Mouse (Mus musculus) left cerebral cortex, postnatal 36 days (tissue): ENCODE measurements at regions not wholly inside any gene's neighbourhood (a gene's known extent, or its start where the extent isn't known, plus 50 kb on each side); places are given as distances from the start of the nearest gene placed in this dataset.

Experiments used
- DNase-seq, 2 experiments: peaks; one replicate each; pipeline ENCODE4 v3.0.0; 2021 to 2022; ENCODE audit warnings: low spot score in 2 of 2, mixed read lengths in 1 of 2
- intact Hi-C: fragments of 180-260 bp; cut with DNase I; formaldehyde crosslinking; loops from one replicate; pipeline ENCODE4 v1.15.1; 2025

DNA sequence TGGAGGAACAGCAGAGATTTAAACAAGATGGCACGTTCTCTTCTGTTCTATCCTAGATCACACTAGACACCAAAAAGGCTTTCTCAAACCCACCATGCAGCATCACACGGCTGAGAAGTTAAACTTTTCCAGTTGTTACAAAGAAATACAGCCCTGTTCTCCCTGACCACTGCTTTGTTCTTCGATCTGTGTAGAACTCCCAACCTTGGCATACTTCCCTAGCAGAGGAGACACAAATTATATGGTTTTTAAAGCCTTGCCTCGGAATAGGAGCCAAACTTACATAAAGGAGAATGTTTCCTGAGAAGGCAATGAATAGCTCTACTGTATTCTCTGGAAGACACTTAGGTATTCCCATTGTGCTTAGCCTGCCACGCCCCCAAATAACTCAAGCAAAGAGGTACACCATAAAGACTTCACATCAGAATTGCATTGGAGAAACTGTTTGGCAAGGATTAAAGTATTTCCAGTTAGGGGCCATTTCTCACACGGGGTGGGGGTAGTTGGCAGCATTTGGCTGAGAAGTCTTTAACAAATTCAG lies 114.1 kb upstream of the Ccdc122 start:
- intact Hi-C loops, result no loop called here
- DNase-seq, result no peak

DNA sequence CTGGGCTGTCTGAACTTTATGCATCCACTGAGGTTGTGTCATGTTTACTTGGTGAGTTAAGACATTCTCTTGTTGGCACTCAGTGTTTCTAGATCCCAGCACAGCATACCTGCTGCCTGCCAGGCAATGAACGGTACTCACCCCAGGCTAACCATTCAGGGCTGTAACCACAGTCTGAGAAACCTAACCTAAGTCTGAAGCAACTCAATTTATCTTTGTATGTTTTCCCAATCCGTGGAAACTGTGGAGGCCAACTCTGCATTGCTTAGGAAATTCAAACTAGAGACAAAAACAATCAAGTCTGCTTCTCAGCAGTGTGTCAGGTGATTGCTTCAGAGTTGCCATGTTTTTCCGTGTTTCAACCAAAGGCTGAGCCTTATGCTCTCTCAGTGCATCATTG lies 118.5 kb upstream of the Ccdc122 start:
- DNase-seq, result no peak
- intact Hi-C loops, result no loop called here

DNA sequence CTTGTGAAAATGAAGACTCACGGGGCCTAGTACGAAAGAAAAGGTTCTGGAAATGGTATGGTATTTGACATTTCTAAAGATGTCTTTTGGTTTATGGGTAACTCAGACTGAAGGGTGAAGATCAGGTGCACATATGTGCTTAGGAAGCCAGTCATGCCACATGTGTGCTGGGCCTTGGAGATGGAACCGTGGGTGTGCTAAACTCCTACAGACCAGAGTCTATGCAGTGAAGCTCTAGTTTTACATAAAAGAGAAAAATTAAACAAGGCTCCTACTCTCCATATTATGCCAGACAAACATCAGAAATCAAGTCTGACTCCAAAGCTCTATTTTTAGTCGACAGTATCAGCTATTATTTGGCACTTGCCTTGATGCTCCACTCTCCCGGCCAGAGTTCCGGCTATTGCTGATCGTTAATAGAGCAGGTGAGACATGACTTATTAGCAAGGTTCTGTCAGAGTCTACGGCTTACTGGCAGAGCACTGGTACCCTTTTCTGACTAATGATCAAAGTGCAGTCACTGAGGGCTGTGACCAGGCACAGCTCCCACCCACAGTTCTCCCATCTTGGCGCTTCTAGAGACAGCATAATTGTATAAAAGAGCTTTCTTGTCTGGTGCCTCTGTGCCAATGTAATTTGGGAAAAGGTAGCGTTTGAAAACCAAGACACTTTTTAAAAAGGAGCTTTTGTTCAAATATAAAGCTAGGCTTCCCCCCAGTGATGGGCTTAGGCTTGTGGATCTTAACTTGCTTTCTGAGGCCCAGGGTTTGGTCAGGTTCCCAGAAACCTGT lies 119.2 kb upstream of the Ccdc122 start:
- intact Hi-C loops, result no loop called here
- DNase-seq, result peak in 1 of 2 experiments; percentile 32

DNA sequence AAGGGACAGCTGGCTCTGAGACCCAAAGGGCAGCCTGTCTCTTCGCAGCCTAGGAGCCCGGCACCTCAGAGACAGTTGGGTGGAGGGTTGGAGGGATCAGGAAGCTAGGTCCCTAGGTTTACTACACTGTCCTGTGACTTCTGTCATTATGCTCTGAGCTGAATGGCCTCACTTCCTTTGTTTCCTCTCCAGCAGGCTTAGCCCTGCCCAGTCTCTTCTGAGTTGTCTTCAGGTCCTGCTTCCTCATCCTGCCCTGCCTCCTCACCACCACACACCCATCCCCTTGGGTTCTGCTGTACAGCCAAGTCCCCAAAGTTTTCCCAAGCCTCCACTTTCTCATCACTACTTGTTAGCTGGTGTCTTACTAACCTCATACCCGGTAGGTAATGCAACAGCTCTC lies 122.7 kb upstream of the Ccdc122 start:
- intact Hi-C loops, result no loop called here
- DNase-seq, result no peak

- no peak for DNase-seq
- intact Hi-C loops, result no loop called here
Measured at GRCm38 (mm10) chr14:76912301-76913001, 124.1 kb upstream of the Ccdc122 start.

DNA sequence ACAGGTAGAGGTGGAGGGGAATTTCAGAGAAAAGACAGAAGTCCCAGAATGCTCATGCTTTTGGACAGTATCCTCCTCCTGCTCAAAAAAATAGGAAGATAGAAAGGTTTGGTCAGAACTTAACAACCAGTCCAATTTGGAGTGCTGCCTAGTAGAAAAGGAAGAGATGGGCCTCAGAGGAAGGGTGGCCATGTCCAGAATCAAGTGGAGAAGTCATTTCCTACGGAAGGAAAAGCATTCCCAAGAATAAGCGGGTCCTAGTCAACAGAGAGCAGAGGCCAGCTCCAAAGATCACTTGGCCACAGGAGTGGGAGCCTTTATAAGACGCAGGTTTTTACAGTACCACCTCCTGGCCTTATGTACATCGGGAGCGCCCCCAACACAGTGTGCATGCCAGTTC lies 125.3 kb upstream of the Ccdc122 start:
- intact Hi-C loops, result no loop called here
- no peak for DNase-seq

DNA sequence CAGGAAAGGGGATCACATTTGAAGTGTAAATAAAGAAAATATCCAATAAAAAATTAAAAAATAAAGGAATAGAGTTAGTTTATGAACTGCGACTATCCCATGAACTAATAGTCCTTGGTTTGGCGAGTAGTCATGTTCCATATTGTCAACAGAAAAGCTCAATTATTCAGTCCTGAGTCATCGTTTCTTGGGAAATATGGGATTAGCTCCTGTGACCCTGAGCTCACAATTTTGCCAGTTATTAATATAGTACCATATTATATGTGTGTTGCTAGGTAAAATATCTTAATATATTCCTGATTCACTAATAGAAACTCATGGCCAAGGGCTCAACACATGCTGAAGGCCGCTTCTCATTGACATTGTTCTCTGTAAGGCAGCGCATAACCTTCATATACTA lies 126.4 kb upstream of the Ccdc122 start:
- intact Hi-C loops, result no loop called here
- no peak for DNase-seq

DNA sequence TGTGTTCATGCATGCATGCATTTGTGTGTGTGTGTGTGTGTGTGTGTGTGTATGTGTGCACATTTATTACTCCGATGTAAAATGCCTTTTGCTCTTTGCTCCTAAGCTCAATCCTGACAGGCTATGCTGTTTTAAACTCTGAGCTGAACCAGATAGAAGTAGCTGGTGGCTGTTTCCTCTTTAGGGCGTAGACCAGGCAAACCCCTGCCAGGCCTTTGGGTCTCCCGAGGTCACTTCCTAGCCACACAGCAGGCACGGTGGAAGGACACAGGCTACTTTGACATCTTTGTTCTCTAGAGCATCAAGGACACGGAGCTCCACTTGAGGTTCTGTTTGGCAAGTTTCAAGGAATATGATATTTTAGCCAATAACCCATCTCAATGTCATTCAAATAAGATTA lies 128.6 kb upstream of the Ccdc122 start:
- DNase-seq, result no peak
- intact Hi-C loops, result no loop called here

DNA sequence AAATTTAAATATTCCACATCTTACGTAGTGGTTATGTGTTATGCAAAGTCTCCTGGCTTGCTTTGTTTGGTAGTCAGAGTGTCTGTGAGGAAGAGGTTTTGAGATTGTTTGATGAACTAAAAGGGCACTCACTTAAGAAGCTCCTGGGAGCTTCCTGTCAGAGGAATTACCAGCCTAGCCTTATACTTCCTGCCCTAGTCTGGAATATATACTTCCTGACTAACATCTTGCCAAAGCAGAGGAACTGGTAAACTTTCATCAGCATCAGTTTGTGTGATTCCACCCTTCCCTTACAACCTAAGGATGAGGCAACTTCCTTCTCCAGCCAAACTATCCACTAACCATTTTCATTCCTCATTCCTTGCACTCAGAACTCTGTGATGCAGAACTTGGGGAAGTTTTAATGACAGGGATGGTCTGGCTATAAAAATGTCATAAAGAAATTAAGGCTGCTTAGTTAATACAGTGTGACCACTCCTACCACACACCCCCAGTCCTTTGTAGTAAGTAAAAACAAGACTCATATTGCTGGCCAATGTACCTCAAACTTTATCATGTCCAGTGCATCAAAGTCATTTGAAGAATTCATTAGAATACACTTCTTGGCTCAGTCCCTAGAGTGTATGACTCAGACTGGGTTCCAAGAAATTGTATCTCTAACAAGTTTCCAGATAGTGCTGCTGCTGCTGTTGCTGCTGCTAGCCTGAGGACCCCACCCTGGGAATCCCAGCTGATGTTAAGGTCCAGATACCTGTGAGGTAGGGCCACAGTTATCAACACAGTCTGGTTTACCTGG lies 133.4 kb upstream of the Ccdc122 start:
- intact Hi-C loops, result no loop called here
- DNase-seq, result no peak

- no peak for DNase-seq
- intact Hi-C loops, result no loop called here
Measured at GRCm38 (mm10) chr14:76901490-76901889, 135.1 kb upstream of the Ccdc122 start.

DNA sequence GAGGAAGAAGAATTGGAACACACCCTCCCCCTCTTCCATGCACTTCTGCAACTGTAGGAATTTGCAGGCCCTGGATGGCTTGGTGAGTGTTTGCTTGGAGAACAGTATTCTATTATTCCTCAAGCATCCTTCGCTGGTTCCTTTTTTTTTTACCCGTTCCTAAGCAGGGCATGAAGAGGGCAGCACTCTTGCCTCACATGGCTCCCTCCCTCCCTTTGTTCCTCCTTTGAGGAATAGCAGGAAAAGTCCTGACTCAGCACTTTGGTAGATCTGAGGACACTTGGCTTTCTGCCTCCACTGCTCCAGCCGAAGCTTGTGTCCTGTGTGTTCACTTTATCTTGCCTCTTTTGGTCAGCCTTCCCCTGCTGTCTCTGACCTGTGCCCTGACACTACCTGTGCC lies 137.2 kb upstream of the Ccdc122 start:
- intact Hi-C loops, result loop anchor here (5.0 kb wide), 1 partner anchor 43 kb away; no protein-coding TSS in a partner anchor

GRCm38 (mm10) chr14:76887708-76888107 lies 148.9 kb upstream of the Ccdc122 start:
- DNase-seq, result no peak
- intact Hi-C loops, result no loop called here

More for the DNA sequence above, 137.2 kb upstream of the Ccdc122 start:
- DNase-seq, result no peak

- no peak for DNase-seq
- intact Hi-C loops, result no loop called here
Measured at GRCm38 (mm10) chr14:76887201-76887600, 149.4 kb upstream of the Ccdc122 start.

DNA sequence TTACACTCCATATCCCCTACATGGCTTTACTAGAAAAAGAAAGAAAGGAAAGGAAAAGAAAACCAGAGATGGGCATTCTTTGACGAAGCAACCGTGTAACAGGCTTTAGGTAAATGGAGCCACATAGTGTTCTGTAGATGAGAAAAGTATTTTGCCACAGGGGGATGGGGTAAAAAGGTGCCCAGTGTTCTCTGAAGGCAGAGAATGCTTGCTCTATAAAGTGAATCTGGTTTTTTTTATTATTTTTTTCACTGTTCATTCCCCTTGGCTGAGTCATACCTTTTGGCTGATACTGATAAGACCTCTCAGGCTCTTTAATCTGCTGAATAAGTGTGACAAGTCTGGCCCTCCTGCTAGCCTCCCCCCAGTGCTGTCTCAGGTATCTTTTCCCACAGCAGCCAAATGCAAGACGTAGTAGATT lies 153.3 kb upstream of the Ccdc122 start:
- no peak for DNase-seq
- intact Hi-C loops, result no loop called here

- DNase-seq, result peak in 1 of 2 experiments; percentile 30
- intact Hi-C loops, result no loop called here
Measured at GRCm38 (mm10) chr14:76882711-76883171, 153.8 kb upstream of the Ccdc122 start.

GRCm38 (mm10) chr14:76880851-76881250 lies 155.7 kb upstream of the Ccdc122 start:
- intact Hi-C loops, result no loop called here
- peak in 1 of 2 experiments; percentile 32 for DNase-seq

DNA sequence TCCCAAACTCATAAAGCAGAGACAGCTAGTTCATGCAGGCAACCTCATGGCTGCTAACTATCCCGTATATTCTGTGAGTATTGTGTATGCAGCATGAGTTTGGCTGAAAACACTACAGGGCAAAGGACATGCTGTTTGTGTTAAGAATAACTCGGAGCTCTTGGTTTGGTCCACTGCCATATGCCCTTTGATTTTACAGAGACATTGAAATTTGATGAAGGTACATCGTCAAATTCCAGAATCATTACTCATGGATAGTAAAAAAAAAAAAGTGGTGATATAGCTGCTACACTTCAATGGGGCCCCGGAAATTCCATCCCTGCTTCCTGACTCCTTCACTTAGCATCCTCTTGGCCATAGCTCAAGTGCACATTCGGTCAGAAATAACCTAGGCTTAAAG lies 159.3 kb upstream of the Ccdc122 start:
- intact Hi-C loops, result loop anchor here (5.0 kb wide), 2 partner anchors 130 to 320 kb away; partner anchors contain the start of gene Serp2
- no peak for DNase-seq

GRCm38 (mm10) chr14:76876015-76876414 lies 160.6 kb upstream of the Ccdc122 start:
- peak in 1 of 2 experiments; percentile 41 for DNase-seq

GRCm38 (mm10) chr14:76875266-76875900 lies 161.2 kb upstream of the Ccdc122 start:
- intact Hi-C loops, result loop anchor here (1.0 to 5.0 kb wide), 3 partner anchors 132 to 371 kb away; partner anchors contain the start of gene Serp2
- DNase-seq, result no peak

More at GRCm38 (mm10) chr14:76876015-76876414, 160.6 kb upstream of the Ccdc122 start:
- intact Hi-C loops, result loop anchor here (5.0 kb wide), 2 partner anchors 131 to 319 kb away; partner anchors contain the start of gene Serp2
